Mouse (Mus musculus) embryonic facial prominence, embryonic 13.5 days (tissue): Measurements from ENCODE around the gene Smim10l1. TPM values are rescaled to one million over a fixed set of nuclear protein-coding genes. Genes with fewer than 3 reads are reported as not detected.

Source experiments
- ATAC-seq: fragments of 200-750 bp; cut with Nextera tagmentation; 2 replicates; pipeline ENCODE4 v1.8.0; 2017; ENCODE audit warnings: low read depth; ENCODE audit not compliant: insufficient number of reproducible peaks, insufficient read depth, low FRiP score, low TSS enrichment
- H3K27ac ChIP-seq: fragments of 300-500 bp; sonication (generic); 2 replicates; pipeline ENCODE4 v1.5.1; 2015; ENCODE audit warnings: moderate library complexity, mild to moderate bottlenecking, inconsistent platforms
- H3K27me3 ChIP-seq: fragments of 300-500 bp; sonication (generic); 2 replicates; pipeline ENCODE4 v1.6.1; 2015; ENCODE audit warnings: mild to moderate bottlenecking, inconsistent platforms
- H3K36me3 ChIP-seq: fragments of 300-500 bp; sonication (generic); 2 replicates; pipeline ENCODE4 v1.6.1; 2015; ENCODE audit warnings: mild to moderate bottlenecking, inconsistent platforms
- H3K4me1 ChIP-seq: fragments of 300-500 bp; sonication (generic); 2 replicates; pipeline ENCODE4 v1.6.1; 2015; ENCODE audit warnings: inconsistent platforms
- H3K4me2 ChIP-seq: fragments of 300-500 bp; sonication (generic); 2 replicates; pipeline ENCODE4 v1.6.1; 2015; ENCODE audit warnings: moderate library complexity, mild to moderate bottlenecking, inconsistent platforms
- H3K4me3 ChIP-seq: fragments of 300-500 bp; sonication (generic); 2 replicates; pipeline ENCODE4 v1.5.1; 2015; ENCODE audit warnings: mild to moderate bottlenecking, inconsistent platforms
- H3K9ac ChIP-seq: fragments of 300-500 bp; sonication (generic); 2 replicates; pipeline ENCODE4 v1.6.1; 2015; ENCODE audit warnings: mild to moderate bottlenecking, inconsistent platforms
- H3K9me3 ChIP-seq: fragments of 300-500 bp; sonication (generic); 2 replicates; pipeline ENCODE4 v1.6.1; 2016; ENCODE audit warnings: inconsistent platforms
- WGBS: fragments of 180-500 bp; shearing (Covaris S2); methylation state at CpG from one replicate; pipeline ENCODE4 v1.1.7; 2015; ENCODE audit warnings: mixed read lengths; 5-methylcytosine and 5-hydroxymethylcytosine counted together
- polyA plus RNA-seq: library from polyadenylated mRNA; unstranded; fragments of >200 nt; fragmentation: Nextera tagmentation; extraction: Ambion mirVana; gene quantifications from 2 replicates; pipeline ENCODE4 v1.2.1, GENCODE M21; 2015

Gene Smim10l1
- 108 and 112 TPM in 2 replicates for polyA plus RNA-seq

- H3K4me3 ChIP-seq: peak within 1 kb of the TSS; percentile 77
- H3K27ac ChIP-seq: peak within 1 kb of the TSS; percentile 99
- H3K4me1 ChIP-seq: no peaks in the 10 kb centered on the region
- H3K4me2 ChIP-seq: peak within 1 kb of the TSS; percentile 61
- peak within 1 kb of the TSS; percentile 95 for H3K9ac ChIP-seq
- ATAC-seq: no peak
- peaks cover 10% of the 10 kb centered on the region for H3K36me3 ChIP-seq
- no peaks in the 10 kb centered on the region for H3K9me3 ChIP-seq
- H3K27me3 ChIP-seq: no peaks in the 10 kb centered on the region
Observed at GRCm38 (mm10) chr6:133104609-133104921, at the start of gene Smim10l1. Gene Smim10l1 (plus strand): TSS chr6:133104909.

- no peak within 1 kb of the TSS for H3K4me3 ChIP-seq
- no peaks in the 10 kb centered on the region for H3K4me1 ChIP-seq
- no peak within 1 kb of the TSS for H3K27ac ChIP-seq
- no peak for ATAC-seq
- H3K4me2 ChIP-seq: no peak within 1 kb of the TSS
- no peaks in the 10 kb centered on the region for H3K36me3 ChIP-seq
- H3K9me3 ChIP-seq: no peaks in the 10 kb centered on the region
- no peaks in the 10 kb centered on the region for H3K27me3 ChIP-seq
- H3K9ac ChIP-seq: no peak within 1 kb of the TSS
Observed at GRCm38 (mm10) chr6:133055716-133056115, 49.0 kb upstream of the Smim10l1 start, which contains the start of gene Tas2r140. Gene Tas2r140 (minus strand): TSS chr6:133055816.

- Histone ChIP-seq H3K27ac (no peak overlapping the region), H3K36me3 (no peaks in the 10 kb centered on the region), H3K9me3 (no peaks in the 10 kb centered on the region), H3K27me3 (no peaks in the 10 kb centered on the region), H3K9ac (no peak overlapping the region), H3K4me3 (no peak overlapping the region), H3K4me2 (no peak overlapping the region), H3K4me1 (no peaks in the 10 kb centered on the region)
- 76% methylated on average over 8 of the region's 8 CpGs for WGBS
- no peak for ATAC-seq
Observed at GRCm38 (mm10) chr6:133092226-133092625, 12.5 kb upstream of the Smim10l1 start.

- no peak for ATAC-seq
- H3K9me3 ChIP-seq: no peaks in the 10 kb centered on the region
- H3K4me1 ChIP-seq: no peaks in the 10 kb centered on the region
- no peaks in the 10 kb centered on the region for H3K27me3 ChIP-seq
- no peak overlapping the region for H3K4me2 ChIP-seq
- no peak overlapping the region for H3K4me3 ChIP-seq
- no peak overlapping the region for H3K27ac ChIP-seq
- no peaks in the 10 kb centered on the region for H3K36me3 ChIP-seq
- 57% methylated on average over 1 of the region's 1 CpGs for WGBS
- no peak overlapping the region for H3K9ac ChIP-seq
Observed at GRCm38 (mm10) chr6:133102430-133102829, 2.3 kb upstream of the Smim10l1 start.

GRCm38 (mm10) chr6:133104922-133105859 lies 482 bp downstream of the Smim10l1 start:
- Histone ChIP-seq H3K27me3 (no peaks in the 10 kb centered on the region), H3K4me1 (no peaks in the 10 kb centered on the region), H3K27ac (peak overlapping the region; percentile 99), H3K4me3 (peak overlapping the region; percentile 77), H3K36me3 (peaks cover 16% of the 10 kb centered on the region), H3K9ac (peak overlapping the region; percentile 95), H3K4me2 (peak overlapping the region; percentile 61), H3K9me3 (no peaks in the 10 kb centered on the region)
- ATAC-seq: peak; percentile 93
- WGBS: 1% methylated on average over 62 of the region's 62 CpGs

Other genes starting within 250 kb of the Smim10l1 start
- not detected in 2 replicates for gene Tas2r116, start 249.5 kb upstream of the Smim10l1 start, polyA plus RNA-seq
- gene Tas2r110, start 236.9 kb upstream of the Smim10l1 start, polyA plus RNA-seq: not detected in 2 replicates
- gene Tas2r113, start 211.9 kb upstream of the Smim10l1 start, polyA plus RNA-seq: not detected in 2 replicates
- gene Tas2r125, start 195.3 kb upstream of the Smim10l1 start, polyA plus RNA-seq: not detected in 2 replicates
- not detected in 2 replicates for gene Tas2r129, start 153.8 kb upstream of the Smim10l1 start, polyA plus RNA-seq
- not detected in 2 replicates for gene Tas2r131, start 147.0 kb upstream of the Smim10l1 start, polyA plus RNA-seq
- not detected in 2 replicates for gene Tas2r109, start 123.9 kb upstream of the Smim10l1 start, polyA plus RNA-seq
- gene Tas2r103, start 67.8 kb upstream of the Smim10l1 start, polyA plus RNA-seq: not detected in 2 replicates
- not detected in 2 replicates for gene Tas2r140, start 49.1 kb upstream of the Smim10l1 start, polyA plus RNA-seq
- not detected in 2 replicates for gene 5530400C23Rik, start 187.3 kb downstream of the Smim10l1 start, polyA plus RNA-seq